Mouse (Mus musculus) embryonic facial prominence, embryonic 11.5 days (tissue): Measurements from ENCODE around the gene 3110082I17Rik. TPM values are rescaled to one million over a fixed set of nuclear protein-coding genes. Genes with fewer than 3 reads are reported as not detected.
"Not testable (repeated sequence)": the region's sequence is repeated elsewhere in the genome, so short reads cannot be mapped to it uniquely, and the experiment has no call there.

ENCODE experiments used
- ATAC-seq: fragments of 200-750 bp; cut with Nextera tagmentation; replicated peaks from 2 replicates; pipeline ENCODE4 v1.8.0; 2017; ENCODE audit warnings: low read depth; ENCODE audit not compliant: insufficient number of reproducible peaks, low FRiP score, low TSS enrichment
- DNase-seq: peaks from one replicate; pipeline ENCODE4 v3.0.0-alpha.2; 2015; ENCODE audit warnings: low spot score
- H3K27ac ChIP-seq: fragments of 300-500 bp; sonication (generic); replicated peaks from 2 replicates; pipeline ENCODE4 v1.5.1; 2014; ENCODE audit warnings: mild to moderate bottlenecking, low read depth, low read length, control low read depth
- H3K27me3 ChIP-seq: fragments of 300-500 bp; sonication (generic); 2 replicates; pipeline ENCODE4 v1.6.1; 2014; ENCODE audit warnings: mild to moderate bottlenecking, low read length, moderate library complexity, mixed read lengths; ENCODE audit not compliant: control insufficient read depth, insufficient read depth
- H3K36me3 ChIP-seq: fragments of 300-500 bp; sonication (generic); replicated peaks from 2 replicates; pipeline ENCODE4 v1.6.1; 2014; ENCODE audit warnings: low read depth, mild to moderate bottlenecking, low read length, moderate library complexity, mixed read lengths; ENCODE audit not compliant: control insufficient read depth, insufficient read depth
- H3K4me1 ChIP-seq: fragments of 300-500 bp; sonication (generic); 2 replicates; pipeline ENCODE4 v1.6.1; 2014; ENCODE audit warnings: low read length, mixed read lengths; ENCODE audit not compliant: control insufficient read depth, insufficient read depth
- H3K4me2 ChIP-seq: fragments of 300-500 bp; sonication (generic); 2 replicates; pipeline ENCODE4 v1.6.1; 2014; ENCODE audit warnings: low read depth, mild to moderate bottlenecking, control low read depth, low read length, moderate library complexity
- H3K4me3 ChIP-seq: fragments of 300-500 bp; sonication (generic); 2 replicates; pipeline ENCODE4 v1.5.1; 2014; ENCODE audit warnings: low read depth, low read length, control low read depth
- H3K9ac ChIP-seq: fragments of 300-500 bp; sonication (generic); replicated peaks from 2 replicates; pipeline ENCODE4 v1.6.1; 2014; ENCODE audit warnings: mild to moderate bottlenecking, control low read depth, low read length
- H3K9me3 ChIP-seq: fragments of 300-500 bp; sonication (generic); replicated peaks from 2 replicates; pipeline ENCODE4 v1.6.1; 2016; ENCODE audit warnings: mild to moderate bottlenecking, low read length, inconsistent platforms, mixed read lengths; ENCODE audit not compliant: control insufficient read depth
- WGBS: fragments of 180-500 bp; shearing (Covaris S2); extraction: QIAGEN DNeasy Blood & Tissue Kit; methylation state at CpG from one replicate; pipeline ENCODE4 v1.1.7; 2014; 5-methylcytosine and 5-hydroxymethylcytosine counted together
- polyA plus RNA-seq: library from polyadenylated mRNA; unstranded; fragments of >200 nt; fragmentation: Nextera tagmentation; extraction: Ambion mirVana; gene quantifications from 2 replicates; pipeline ENCODE4 v1.2.1, GENCODE M21; 2014

3110082I17Rik gene
- polyA plus RNA-seq, 1 experiment from 2014 or later, result 27.1 TPM

GRCm38 (mm10) chr5:139345364-139345714 is 115.0 kb downstream of the 3110082I17Rik start:
- no peaks in the 10 kb centered on the region for H3K27me3 ChIP-seq
- peak; percentile 14; the same call in 1 of the 2 replicates for ATAC-seq
- H3K36me3 ChIP-seq, result peaks cover 4% of the 10 kb centered on the region
- H3K4me3 ChIP-seq, result peak overlapping the region; percentile 86
- 11% methylated on average over 5 of the region's 5 CpGs for WGBS
- peak overlapping the region; percentile 34 for H3K4me2 ChIP-seq
- no peak overlapping the region; the same call in 1 of the 2 replicates for H3K9ac ChIP-seq
- DNase-seq, result no peak
- no peaks in the 10 kb centered on the region for H3K9me3 ChIP-seq
- H3K27ac ChIP-seq, result no peak overlapping the region
- H3K4me1 ChIP-seq, result no peaks in the 10 kb centered on the region

- Histone ChIP-seq H3K27ac (peak overlapping the region; percentile 62), H3K4me1 (no peaks in the 10 kb centered on the region), H3K9me3 (no peaks in the 10 kb centered on the region), H3K36me3 (peaks cover 4% of the 10 kb centered on the region), H3K4me3 (peak overlapping the region; percentile 86), H3K9ac (peak overlapping the region; percentile 92), H3K27me3 (no peaks in the 10 kb centered on the region), H3K4me2 (peak overlapping the region; percentile 75)
- ATAC-seq (peak; percentile 76), DNase-seq (peak; percentile 96)
- WGBS, result 0% methylated on average over 33 of the region's 33 CpGs
Observed at GRCm38 (mm10) chr5:139344687-139345363, 115.5 kb downstream of the 3110082I17Rik start.

GRCm38 (mm10) chr5:139344021-139344686 is 116.2 kb downstream of the 3110082I17Rik start:
- peaks cover 4% of the 10 kb centered on the region for H3K36me3 ChIP-seq
- peak overlapping the region; percentile 62; the same call in 1 of the 2 replicates for H3K27ac ChIP-seq
- 8% methylated on average over 12 of the region's 12 CpGs for WGBS
- peak; percentile 63 for ATAC-seq
- peak overlapping the region; percentile 92 for H3K9ac ChIP-seq
- no peaks in the 10 kb centered on the region for H3K27me3 ChIP-seq
- peak overlapping the region; percentile 86 for H3K4me3 ChIP-seq
- H3K4me2 ChIP-seq, result peak overlapping the region; percentile 75
- H3K4me1 ChIP-seq, result no peaks in the 10 kb centered on the region
- peak; percentile 90 for DNase-seq
- H3K9me3 ChIP-seq, result no peaks in the 10 kb centered on the region

GRCm38 (mm10) chr5:139338891-139339290 is 121.4 kb downstream of the 3110082I17Rik start:
- whole genome bisulfite sequencing, result 80% methylated on average over 11 of the region's 11 CpGs
- Histone ChIP-seq H3K27me3 (no peaks in the 10 kb centered on the region), H3K27ac (no peak overlapping the region), H3K36me3 (peaks cover 9% of the 10 kb centered on the region), H3K4me1 (no peaks in the 10 kb centered on the region), H3K9ac (no peak overlapping the region), H3K9me3 (no peaks in the 10 kb centered on the region), H3K4me2 (no peak overlapping the region), H3K4me3 (no peak overlapping the region)
- ATAC-seq (no peak), DNase-seq (no peak)

GRCm38 (mm10) chr5:139338403-139338802 is 121.9 kb downstream of the 3110082I17Rik start:
- ATAC-seq (no peak), DNase-seq (no peak)
- H3K36me3 ChIP-seq, result peaks cover 9% of the 10 kb centered on the region
- no peak overlapping the region for H3K27ac ChIP-seq
- H3K9ac ChIP-seq, result no peak overlapping the region
- 83% methylated on average over 3 of the region's 3 CpGs for WGBS
- H3K4me3 ChIP-seq, result no peak overlapping the region
- no peaks in the 10 kb centered on the region for H3K27me3 ChIP-seq
- H3K9me3 ChIP-seq, result no peaks in the 10 kb centered on the region
- H3K4me2 ChIP-seq, result no peak overlapping the region
- H3K4me1 ChIP-seq, result no peaks in the 10 kb centered on the region

GRCm38 (mm10) chr5:139337826-139338370 is 122.4 kb downstream of the 3110082I17Rik start:
- H3K27me3 ChIP-seq, result no peaks in the 10 kb centered on the region
- no peaks in the 10 kb centered on the region for H3K9me3 ChIP-seq
- H3K9ac ChIP-seq, result no peak overlapping the region
- DNase-seq (no peak), ATAC-seq (no peak)
- H3K27ac ChIP-seq, result no peak overlapping the region
- H3K4me3 ChIP-seq, result no peak overlapping the region
- no peaks in the 10 kb centered on the region for H3K4me1 ChIP-seq
- peaks cover 9% of the 10 kb centered on the region for H3K36me3 ChIP-seq
- 74% methylated on average over 13 of the region's 13 CpGs for WGBS
- H3K4me2 ChIP-seq, result no peak overlapping the region

GRCm38 (mm10) chr5:139335634-139336033 is 124.7 kb downstream of the 3110082I17Rik start:
- H3K36me3 ChIP-seq, result peaks cover 5% of the 10 kb centered on the region
- no peaks in the 10 kb centered on the region for H3K27me3 ChIP-seq
- no peaks in the 10 kb centered on the region for H3K4me1 ChIP-seq
- H3K4me2 ChIP-seq, result no peak overlapping the region
- ATAC-seq (peak; percentile 40; the same call in 1 of the 2 replicates), DNase-seq (no peak)
- no peaks in the 10 kb centered on the region for H3K9me3 ChIP-seq
- no peak overlapping the region for H3K27ac ChIP-seq
- H3K4me3 ChIP-seq, result no peak overlapping the region
- H3K9ac ChIP-seq, result no peak overlapping the region
- WGBS, result 90% methylated on average over 4 of the region's 4 CpGs

GRCm38 (mm10) chr5:139334394-139334793 is 125.9 kb downstream of the 3110082I17Rik start:
- H3K27ac ChIP-seq, DNase-seq, H3K4me1 ChIP-seq, H3K4me2 ChIP-seq, H3K27me3 ChIP-seq, H3K36me3 ChIP-seq, H3K9me3 ChIP-seq, H3K4me3 ChIP-seq, H3K9ac ChIP-seq, ATAC-seq: not testable (repeated sequence)
- 84% methylated on average over 10 of the region's 10 CpGs for WGBS
